Mouse (Mus musculus) heart, postnatal 36 days (tissue): ENCODE measurements around the gene Pacs2. TPM values are rescaled to one million over a fixed set of nuclear protein-coding genes. Genes with fewer than 3 reads are reported as not detected.

Source experiments
- DNase-seq, 2 experiments: peaks; one replicate each; pipeline ENCODE4 v3.0.0; 2021 to 2022
- intact Hi-C: fragments of 180-260 bp; cut with DNase I; formaldehyde crosslinking; loops from one replicate; pipeline ENCODE4 v1.15.1; 2025
- total RNA-seq, 2 experiments: library from RNA; stranded (reverse); gene quantifications; 2 replicates each; pipeline ENCODE4 v1.2.3; 2021

The Pacs2 gene
- total RNA-seq, 2 experiments from 2014 or later = 32.5 to 38.9 TPM

DNA sequence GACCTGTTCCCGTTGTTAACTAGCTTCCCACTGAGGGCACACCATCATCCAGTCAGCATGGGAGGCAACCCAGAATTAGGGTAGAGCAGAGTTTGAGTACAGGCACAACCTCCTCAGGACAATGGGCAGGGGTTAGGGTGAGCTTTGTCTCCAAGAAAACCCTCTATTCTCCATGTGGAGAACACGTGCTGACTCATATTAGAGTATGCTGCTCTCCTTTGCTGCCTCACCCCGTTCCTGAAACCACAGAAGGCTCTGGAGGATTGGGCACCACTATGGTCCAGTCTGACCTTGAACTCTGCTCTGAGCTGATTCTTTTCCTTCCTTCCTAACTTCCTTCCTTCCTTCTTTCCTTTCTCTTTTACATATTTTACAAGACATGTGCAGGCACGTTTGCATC is 24.1 kb downstream of the Pacs2 start:
- DNase-seq = no peak
- intact Hi-C loops = no loop called here

DNA sequence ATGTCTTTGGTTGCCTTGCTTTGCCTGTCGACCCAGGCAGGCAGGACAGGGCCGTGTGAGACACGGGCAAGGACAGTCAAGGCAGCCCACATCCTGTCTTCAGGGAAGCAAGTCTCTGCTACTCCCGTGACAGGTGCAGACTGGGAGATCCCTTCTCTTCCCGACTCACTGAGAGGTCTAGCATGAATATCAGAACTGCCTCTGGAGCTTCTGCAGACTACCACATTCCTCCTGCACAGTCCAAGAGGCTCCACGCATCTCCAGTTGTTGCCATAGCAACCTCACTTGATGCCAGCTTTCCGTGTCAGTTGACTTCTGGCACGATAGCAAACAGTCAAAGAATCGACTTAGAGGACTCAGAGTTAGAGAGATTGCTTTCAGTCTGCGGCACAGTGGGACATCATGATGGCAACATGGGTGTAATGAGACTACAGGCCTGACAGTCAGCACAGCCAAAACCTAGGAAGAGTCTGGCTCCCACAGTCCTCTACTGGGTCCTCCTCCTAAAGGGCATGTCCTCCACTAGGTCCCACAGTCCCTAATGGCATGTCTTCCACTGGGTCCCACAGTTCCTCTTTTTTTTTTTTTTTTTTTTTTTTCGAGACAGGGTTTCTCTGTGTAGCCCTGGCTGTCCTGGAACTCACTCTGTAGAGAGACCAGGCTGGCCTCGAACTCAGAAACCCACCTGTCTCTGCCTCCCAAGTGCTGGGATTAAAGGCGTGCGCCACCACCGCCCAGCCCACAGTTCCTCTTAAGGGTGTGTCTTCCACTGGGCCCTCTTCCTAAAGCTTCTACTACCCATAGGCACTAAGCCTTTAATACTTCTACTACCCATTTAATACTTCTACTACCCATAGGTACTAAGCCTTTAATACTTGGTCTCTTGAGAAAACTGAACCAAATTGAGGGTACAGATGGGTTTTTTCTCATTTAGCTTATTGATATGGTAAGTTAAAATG is 27.5 kb downstream of the Pacs2 start:
- intact Hi-C loops = no loop called here
- peak in 1 of 2 experiments; percentile 39 for DNase-seq

DNA sequence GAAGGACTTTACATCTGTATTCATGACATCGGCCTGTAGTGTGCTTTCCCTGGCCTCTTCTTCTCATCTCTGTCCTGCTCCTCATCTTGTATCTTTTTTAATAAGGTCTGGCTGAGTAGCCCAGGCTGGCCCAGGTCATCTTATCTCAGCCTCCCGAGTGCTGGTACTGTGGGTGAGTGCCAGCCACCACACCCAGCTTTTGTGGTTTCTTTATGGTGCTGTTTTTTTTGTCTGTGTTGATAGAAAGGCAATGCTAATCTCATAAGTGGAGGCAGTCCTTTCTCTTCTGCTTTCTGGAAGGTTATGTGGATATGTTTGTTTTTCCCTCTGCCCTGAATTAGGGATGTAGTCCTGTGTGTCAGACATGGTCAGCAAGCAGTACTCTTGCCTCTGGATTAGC is 28.2 kb downstream of the Pacs2 start:
- intact Hi-C loops = no loop called here
- no peak for DNase-seq

DNA sequence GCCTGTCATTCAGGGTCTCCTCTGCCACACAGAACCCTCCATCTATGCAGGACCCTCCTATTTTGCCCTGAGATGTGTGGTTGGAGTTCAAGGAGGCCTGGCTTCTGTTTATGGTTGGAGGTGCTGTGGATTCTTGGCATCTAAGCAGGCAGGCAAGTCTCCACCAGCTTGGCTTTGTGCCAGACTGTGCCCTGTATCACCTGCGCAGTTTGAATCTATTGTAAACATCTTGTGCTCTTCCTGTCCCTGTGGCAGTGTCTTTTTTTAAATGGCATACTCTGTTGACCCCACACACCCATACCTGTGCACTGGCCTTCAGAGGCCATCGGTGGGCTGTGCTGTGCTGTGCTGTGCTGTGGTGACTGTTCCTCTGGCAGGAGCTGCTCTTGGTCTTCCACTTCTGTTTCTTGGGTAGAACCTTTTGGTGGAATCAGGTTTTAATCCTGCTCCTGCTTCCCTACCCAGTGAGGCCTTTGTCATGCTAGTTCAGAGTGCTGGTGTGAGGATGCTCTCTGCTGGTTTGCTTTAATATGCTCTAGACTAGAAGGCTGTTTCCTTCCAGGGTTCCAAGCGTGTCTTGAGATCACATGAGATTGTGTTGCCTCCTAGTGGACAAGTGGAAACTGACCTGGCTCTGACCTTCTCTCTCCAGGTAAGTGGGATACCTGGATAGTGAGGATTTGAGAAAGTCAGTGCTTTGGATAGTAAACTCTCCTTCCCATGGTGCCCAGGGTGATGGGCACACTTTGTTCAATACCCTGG is 30.8 kb downstream of the Pacs2 start:
- intact Hi-C loops = loop anchor here (1.0 kb wide), 2 partner anchors 40 to 89 kb away; no protein-coding TSS in a partner anchor

DNA sequence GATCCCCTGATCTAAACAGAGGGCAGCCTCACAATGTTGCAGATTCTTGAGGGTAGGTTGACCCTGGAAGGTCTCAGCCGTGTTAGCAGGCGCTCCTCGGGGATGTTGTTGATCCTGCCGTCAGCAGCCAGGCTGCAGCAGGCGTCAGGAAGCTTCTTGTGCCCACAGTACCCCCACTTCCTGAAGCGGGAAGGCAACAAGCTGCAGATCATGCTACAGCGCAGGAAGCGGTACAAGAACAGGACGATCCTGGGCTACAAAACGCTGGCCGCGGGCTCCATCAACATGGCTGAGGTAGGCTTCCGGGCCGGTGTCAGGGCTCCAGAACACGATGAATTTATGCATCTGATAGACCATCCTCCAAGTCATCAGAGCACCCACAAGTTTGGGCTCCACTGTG is 32.6 kb downstream of the Pacs2 start:
- intact Hi-C loops = no loop called here
- no peak for DNase-seq

More for the DNA sequence above, 30.8 kb downstream of the Pacs2 start:
- peak in 1 of 2 experiments; percentile 39 for DNase-seq

DNA sequence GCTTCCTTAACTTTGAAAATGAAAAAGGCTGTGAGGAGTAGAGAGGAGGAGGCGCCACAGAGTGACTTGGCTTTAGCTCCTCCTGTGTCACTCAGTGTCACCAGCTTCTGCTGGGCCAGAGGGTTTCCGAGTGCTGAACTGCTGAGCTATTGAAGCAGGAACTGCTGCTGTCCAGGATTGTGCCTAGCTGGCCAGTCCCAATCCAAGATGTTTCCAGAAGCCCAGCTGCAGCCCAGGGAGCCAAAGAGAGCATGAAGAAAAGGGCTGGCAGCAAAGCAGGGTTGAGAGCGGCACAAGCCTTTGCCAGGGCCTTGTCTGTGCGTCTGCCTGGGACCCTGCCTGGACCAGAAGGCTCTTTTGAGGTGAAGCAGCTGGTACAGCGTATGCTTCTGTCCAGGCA is 33.8 kb downstream of the Pacs2 start:
- intact Hi-C loops = no loop called here
- no peak for DNase-seq

DNA sequence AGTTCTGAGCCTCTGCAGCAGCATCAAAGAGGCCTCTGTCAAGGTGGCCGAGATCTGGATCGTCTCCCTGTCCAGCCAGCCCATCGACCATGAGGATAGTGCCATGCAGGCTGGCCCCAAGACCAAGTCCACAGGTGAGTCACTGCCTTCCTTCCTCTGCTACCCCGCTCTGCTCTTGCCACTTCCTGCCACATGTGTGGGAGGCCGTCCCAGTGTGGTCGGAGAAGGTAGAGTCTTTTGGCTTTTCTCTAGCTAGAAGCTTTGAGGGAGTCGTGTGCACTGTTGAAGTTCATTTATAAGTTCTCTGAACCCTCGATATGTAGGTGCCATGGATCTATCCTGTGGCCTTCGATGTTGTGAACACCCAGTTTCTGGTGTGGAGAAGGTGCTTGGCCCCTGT is 35.5 kb downstream of the Pacs2 start:
- intact Hi-C loops = loop anchor here (1.0 kb wide), 1 partner anchor 20 kb away; no protein-coding TSS in a partner anchor
- DNase-seq = no peak

DNA sequence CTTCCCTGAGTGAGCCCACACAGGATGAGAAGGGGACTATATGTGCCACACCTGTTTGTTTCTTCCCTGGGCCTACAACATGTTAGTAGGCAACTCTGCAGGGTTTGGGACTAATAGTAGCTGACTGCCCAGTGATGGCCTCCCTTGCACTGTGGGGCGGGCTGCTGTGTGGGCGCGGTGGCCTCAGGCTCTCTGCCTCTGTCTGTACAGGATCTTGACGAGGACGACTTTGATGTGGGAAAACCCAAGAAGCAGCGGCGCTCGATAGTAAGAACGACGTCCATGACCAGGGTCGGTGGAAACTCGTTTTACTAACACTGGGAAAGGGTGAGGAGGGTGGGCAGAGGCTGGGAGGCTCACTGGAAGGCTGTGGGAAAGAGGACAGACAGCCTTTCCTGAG is 36.4 kb downstream of the Pacs2 start:
- no peak for DNase-seq
- intact Hi-C loops = no loop called here

DNA sequence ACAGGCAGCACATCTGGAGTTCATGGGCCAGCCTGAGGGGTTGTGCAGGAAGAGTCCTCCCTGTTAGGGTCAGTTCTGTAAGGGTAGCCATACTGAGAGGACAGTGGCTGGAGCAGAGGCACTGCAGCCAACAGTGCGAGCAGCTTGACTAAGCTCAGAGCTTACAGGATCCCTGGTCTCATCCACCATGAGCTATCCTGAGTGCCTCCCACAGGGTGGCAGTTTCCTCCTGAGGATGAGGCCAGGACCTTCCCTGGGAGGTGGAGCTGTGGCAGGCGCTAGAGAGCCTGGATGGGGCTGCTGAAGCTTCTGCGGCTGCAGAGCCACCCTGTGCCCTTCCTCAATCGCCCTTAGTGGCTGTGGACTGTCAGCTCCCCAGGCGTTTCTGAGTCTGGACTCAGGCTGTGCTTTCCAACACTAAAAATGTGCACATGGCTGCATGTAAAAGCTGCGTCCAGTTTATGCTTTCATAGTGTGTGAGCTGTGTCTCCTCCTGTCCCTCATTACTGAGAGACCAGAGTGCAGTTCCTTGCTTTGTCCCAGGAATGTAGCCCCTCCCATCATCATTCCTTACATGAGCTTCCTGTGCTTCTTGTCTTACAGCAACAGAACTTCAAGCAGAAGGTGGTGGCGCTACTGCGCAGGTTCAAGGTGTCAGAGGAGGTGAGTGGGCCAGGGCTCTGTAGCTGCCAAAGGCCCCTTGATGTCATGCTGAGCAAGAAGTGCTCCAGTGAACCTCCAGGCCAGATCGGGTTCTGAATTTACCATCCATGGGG is 37.5 kb downstream of the Pacs2 start:
- DNase-seq = no peak

DNA sequence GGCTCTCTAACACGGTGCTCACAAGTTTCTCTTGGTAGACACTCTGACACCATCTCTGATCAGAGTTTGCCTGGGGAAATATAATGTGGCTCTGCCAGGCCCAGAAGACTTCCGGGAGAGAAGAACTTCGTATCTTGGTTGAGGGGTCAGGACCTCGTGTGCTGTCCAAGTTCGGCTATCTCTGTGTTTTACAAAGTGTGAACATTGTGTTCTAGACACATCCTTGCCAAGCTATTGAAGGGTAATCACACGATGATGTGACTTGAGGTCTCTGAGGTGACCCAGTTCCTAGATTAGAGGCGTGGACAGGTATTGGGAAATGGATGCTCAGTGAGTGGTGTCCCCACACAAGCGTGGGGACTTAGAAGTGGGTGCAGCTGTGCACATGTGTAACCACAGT is 41.8 kb downstream of the Pacs2 start:
- intact Hi-C loops = no loop called here
- no peak for DNase-seq

More for the DNA sequence above, 37.5 kb downstream of the Pacs2 start:
- intact Hi-C loops = no loop called here

DNA sequence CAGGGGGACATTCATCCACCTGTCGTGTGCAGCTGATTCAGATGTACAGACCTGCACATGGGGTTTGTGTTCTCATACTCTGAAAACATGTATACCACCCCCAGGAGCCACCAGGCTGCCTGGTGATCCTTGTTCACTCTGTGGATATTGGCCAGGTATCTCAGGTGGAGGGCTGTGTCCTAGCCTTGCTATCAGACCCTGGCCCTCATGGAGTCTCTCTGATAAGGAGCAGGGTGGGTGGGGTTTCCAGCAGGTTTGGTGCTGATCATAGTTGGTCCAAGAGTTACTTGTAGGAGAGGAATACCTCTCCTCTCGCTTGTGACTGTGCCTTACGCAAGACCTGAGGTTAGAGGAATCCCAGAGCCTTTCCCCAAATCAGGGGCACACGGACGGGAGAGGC is 45.9 kb downstream of the Pacs2 start:
- intact Hi-C loops = no loop called here
- DNase-seq = no peak

DNA sequence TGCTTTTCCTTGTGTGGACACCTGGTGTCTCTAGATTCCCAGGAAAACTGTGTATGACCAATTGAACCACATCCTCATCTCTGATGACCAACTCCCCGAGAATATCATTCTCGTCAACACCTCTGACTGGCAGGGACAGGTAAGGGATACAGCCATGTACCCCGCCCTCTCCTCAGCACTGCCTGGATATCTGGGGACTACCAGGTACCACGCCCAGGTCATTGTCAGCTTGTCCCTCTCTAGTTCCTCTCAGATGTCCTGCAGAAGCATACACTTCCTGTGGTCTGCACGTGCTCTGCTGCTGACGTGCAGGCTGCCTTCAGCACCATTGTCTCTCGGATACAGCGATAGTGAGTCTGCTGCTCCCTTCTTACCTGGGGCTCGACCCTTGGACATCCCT is 47.3 kb downstream of the Pacs2 start:
- intact Hi-C loops = no loop called here
- DNase-seq = no peak

DNA sequence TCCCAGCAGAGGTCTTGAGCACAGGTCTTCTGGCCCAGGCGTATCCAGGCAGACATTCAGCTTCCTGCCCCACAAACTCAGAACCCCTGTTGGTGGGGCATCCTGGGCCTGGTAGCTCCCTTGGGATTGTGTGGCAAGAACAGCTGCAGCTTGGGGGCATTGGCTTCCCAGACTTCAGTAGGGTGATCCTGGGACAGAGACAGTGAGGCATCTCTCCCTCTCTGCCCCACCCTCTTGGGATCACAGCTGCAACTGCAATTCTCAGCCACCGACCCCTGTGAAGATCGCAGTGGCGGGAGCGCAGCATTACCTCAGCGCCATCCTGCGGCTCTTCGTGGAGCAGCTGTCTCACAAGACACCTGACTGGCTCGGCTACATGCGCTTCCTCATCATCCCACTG is 47.9 kb downstream of the Pacs2 start:
- DNase-seq = no peak
- intact Hi-C loops = no loop called here

DNA sequence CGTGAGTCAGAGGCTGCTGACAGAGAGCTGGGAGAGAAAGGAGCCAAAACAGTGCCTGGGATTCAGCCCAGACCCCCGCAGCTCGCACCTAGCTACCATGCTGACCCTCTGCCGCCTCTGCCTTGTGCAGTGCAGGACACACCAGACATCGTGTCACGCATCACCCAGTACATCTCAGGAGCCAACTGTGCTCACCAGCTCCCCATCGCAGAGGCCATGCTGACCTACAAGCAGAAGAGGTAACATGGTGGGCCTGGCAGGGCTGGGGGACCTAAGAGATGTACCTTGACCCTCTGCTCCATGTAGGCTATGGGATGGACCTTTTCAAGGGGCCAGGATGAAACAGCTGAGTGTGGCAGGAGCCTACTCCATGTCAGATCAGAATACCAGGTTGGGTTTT is 49.4 kb downstream of the Pacs2 start:
- intact Hi-C loops = no loop called here
- no peak for DNase-seq

DNA sequence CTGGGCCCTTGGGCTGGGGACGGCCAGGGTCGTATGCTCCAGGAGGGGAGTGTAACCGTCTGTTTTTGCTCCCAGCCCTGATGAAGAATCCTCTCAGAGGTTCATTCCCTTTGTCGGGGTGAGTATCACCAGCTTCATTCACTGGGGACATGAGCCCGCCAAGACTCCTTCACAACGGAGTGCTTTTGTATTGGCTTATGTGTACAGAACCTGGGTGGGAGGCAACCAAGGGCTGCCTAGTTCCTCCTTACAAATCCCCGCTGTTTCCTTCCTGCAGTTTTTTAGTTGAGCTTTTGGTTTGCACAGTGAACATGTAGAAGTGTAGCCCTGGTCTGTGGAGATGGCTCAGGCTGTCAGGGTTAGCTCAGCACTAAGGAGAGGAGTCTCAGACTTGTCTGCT is 53.7 kb downstream of the Pacs2 start:
- DNase-seq = no peak
- intact Hi-C loops = no loop called here

DNA sequence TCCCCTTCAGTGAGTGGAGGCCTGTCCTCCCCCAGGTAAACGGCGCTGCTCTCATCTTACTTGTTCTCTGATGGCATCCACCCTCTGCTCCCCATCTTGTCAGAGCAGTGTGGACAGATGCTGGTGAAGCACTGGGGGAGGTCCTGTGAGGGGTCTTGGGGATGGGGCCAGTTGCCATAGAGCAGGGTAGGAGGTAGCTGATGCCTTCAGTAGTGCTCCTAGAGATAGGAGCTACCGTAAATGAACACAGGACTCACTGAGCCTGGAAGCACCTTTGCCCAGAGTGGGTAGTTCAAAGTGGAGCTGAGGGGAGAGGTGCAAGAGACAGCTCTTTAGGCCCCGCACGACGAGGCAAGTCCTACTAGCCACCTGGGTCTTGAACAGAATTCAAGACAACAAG is 55.1 kb downstream of the Pacs2 start:
- no peak for DNase-seq
- intact Hi-C loops = no loop called here

DNA sequence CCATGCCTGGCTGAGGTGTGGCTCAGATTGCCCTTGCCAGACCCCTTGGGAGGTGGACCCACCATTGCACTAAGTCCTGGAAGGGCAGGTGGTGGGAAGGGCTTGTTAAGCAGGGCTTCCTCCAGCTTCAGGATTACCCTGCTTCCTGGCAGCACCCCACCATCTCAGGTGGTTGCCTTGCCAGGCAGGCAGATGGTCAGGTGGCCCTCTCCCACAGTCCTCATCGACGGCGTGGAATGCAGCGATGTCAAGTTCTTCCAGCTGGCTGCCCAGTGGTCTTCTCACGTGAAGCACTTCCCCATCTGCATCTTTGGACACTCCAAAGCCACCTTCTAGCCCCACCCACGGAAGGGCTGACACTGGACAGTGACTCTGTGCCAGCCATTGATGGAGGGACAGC is 57.0 kb downstream of the Pacs2 start:
- DNase-seq = no peak
- intact Hi-C loops = loop anchor here (10.0 kb wide), 1 partner anchor 197 kb away; no protein-coding TSS in a partner anchor

DNA sequence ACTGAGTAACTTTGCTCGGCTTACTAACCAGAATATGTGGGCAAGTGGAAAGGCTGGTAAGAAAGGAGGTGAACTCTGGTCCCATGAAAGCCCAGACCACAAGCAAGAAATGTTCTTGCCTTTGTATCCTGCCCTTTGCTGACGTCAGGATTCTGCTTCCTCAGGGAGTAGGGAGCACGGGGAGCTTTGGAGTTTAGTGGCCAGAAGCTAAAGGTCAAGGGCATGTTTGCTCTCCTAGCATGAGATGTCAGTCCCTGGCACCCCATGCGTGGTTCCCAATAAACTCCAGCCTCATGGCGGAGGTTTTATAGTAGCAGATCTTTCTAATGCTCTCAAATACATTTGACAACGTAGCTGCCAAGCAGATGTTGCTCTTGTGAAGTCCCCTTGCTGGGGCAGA is 57.5 kb downstream of the Pacs2 start:
- intact Hi-C loops = loop anchor here (10.0 kb wide), 1 partner anchor 197 kb away; no protein-coding TSS in a partner anchor
- no peak for DNase-seq

DNA sequence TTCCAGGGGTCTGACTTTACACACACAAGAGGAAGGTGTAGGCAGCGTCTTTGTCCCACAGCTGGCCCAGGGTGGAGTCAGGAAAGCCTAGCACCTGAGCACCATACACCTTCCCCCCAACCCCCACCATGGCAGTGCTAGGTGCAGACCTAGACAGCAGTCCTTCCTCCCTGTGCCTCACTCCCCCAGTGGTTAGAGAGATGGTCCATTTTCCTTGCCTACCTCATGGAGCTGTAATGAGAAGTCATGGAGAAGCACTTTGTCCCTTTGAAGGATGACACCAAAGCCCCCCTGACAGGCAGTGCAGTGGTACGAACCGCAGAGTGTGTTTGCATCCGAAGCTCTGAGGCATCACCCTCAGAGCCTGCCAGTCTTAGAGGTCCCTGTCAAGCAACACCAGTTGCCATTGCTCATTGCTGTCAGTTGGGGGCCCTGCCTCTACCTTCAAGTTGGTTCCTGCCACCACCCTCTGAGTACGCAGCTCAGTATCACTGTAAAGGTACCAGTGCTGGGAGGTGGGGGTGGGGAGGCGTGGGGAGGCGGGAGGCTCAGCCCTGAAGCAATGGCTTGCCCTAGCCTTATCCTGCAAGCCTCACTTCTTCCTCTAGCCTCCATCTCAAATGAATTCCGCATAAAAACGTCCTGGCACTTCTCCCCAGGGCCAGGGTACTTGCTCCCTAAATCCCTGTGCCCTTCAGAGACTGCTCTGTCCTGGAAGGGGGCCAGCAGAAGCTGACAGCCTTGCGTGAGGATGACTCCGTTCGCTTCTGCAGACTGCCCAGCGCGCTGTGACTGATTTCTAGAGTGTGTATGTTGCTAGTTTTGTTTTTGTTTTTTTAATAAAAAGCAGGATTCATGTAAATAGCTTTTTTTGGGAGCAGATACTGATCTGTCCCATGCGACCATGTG is 59.4 kb downstream of the Pacs2 start:
- no peak for DNase-seq
- intact Hi-C loops = loop anchor here (2.0 to 10.0 kb wide), 3 partner anchors 69 to 199 kb away; no protein-coding TSS in a partner anchor
